Mouse (Mus musculus): ENCODE data around the gene Larp1. TPM values are rescaled to one million over a fixed set of nuclear protein-coding genes. Genes with fewer than 3 reads are reported as not detected.
A peak's percentile ranks its signal among the peaks of the same experiment; 100 is the strongest.
"Not testable (repeated sequence)": the region's sequence is repeated elsewhere in the genome, so short reads cannot be mapped to it uniquely, and the experiment has no call there.

Gene Larp1
- total RNA-seq, 2 experiments from 2014 or later, result 86.6 to 93.6 TPM

- DNase-seq (ENCODE audit: low spot score in 2 of 2), result no peak
These were observed 17.0 kb downstream of the Larp1 start for GRCm38 (mm10) chr11:58025881-58026280.

GRCm38 (mm10) chr11:58026337-58026736 lies 17.5 kb downstream of the Larp1 start:
- no peak for DNase-seq (ENCODE audit: low spot score in 2 of 2)

- no peak for DNase-seq (ENCODE audit: low spot score in 2 of 2)
These were observed 18.0 kb downstream of the Larp1 start for GRCm38 (mm10) chr11:58026860-58027259.

- DNase-seq (ENCODE audit: low spot score in 2 of 2), result no peak
These were observed 20.1 kb downstream of the Larp1 start for GRCm38 (mm10) chr11:58028981-58029380.

- DNase-seq (ENCODE audit: low spot score in 2 of 2), result no peak
These were observed 21.0 kb downstream of the Larp1 start for GRCm38 (mm10) chr11:58029869-58030268.

GRCm38 (mm10) chr11:58031176-58031575 lies 22.3 kb downstream of the Larp1 start:
- DNase-seq (ENCODE audit: low spot score in 2 of 2), result no peak

- no peak for DNase-seq (ENCODE audit: low spot score in 2 of 2)
These were observed 24.8 kb downstream of the Larp1 start for GRCm38 (mm10) chr11:58033635-58034034.

GRCm38 (mm10) chr11:58039027-58039426 lies 30.2 kb downstream of the Larp1 start:
- DNase-seq (ENCODE audit: low spot score in 2 of 2), result peak in 1 of 2 experiments; percentile 32

- DNase-seq (ENCODE audit: low spot score in 2 of 2), result no peak
These were observed 34.1 kb downstream of the Larp1 start for GRCm38 (mm10) chr11:58042861-58043431.

GRCm38 (mm10) chr11:58046438-58046837 lies 37.6 kb downstream of the Larp1 start:
- DNase-seq (ENCODE audit: low spot score in 2 of 2), result no peak

- peak; percentile 46 to 57 for DNase-seq (ENCODE audit: low spot score in 2 of 2)
These were observed 48.6 kb downstream of the Larp1 start for GRCm38 (mm10) chr11:58057455-58057854.

- DNase-seq (ENCODE audit: low spot score in 2 of 2), result not testable (repeated sequence)
These were observed 50.9 kb downstream of the Larp1 start for GRCm38 (mm10) chr11:58059752-58060151.

- not testable (repeated sequence) for DNase-seq (ENCODE audit: low spot score in 2 of 2)
These were observed 52.4 kb downstream of the Larp1 start for GRCm38 (mm10) chr11:58061218-58061617.

- DNase-seq (ENCODE audit: low spot score in 2 of 2), result no peak
These were observed 53.7 kb downstream of the Larp1 start for GRCm38 (mm10) chr11:58062586-58062985.

- no peak for DNase-seq (ENCODE audit: low spot score in 2 of 2)
These were observed 56.2 kb downstream of the Larp1 start for GRCm38 (mm10) chr11:58065025-58065424.

- no peak for DNase-seq (ENCODE audit: low spot score in 2 of 2)
These were observed 64.1 kb downstream of the Larp1 start for GRCm38 (mm10) chr11:58072978-58073377.

- DNase-seq (ENCODE audit: low spot score in 2 of 2), result no peak
These were observed 68.4 kb downstream of the Larp1 start for GRCm38 (mm10) chr11:58077270-58077669.

- no peak for DNase-seq (ENCODE audit: low spot score in 2 of 2)
These were observed 72.9 kb downstream of the Larp1 start for GRCm38 (mm10) chr11:58081716-58082115.

- DNase-seq (ENCODE audit: low spot score in 2 of 2), result no peak
These were observed 83.7 kb downstream of the Larp1 start for GRCm38 (mm10) chr11:58092541-58092940.

GRCm38 (mm10) chr11:58093021-58093528 lies 84.2 kb downstream of the Larp1 start, which contains the start of gene Gm12248:
Gm12248 (minus strand) TSS chr11:58093134.
- DNase-seq (ENCODE audit: low spot score in 2 of 2), result no peak

GRCm38 (mm10) chr11:58094766-58095165 lies 85.9 kb downstream of the Larp1 start:
- DNase-seq (ENCODE audit: low spot score in 2 of 2), result no peak

- no peak for DNase-seq (ENCODE audit: low spot score in 2 of 2)
These were observed 86.7 kb downstream of the Larp1 start for GRCm38 (mm10) chr11:58095561-58095960.

GRCm38 (mm10) chr11:58096160-58096559 lies 87.3 kb downstream of the Larp1 start:
- DNase-seq (ENCODE audit: low spot score in 2 of 2), result no peak

All from layer of hippocampus, postnatal 14 days (tissue).